Mouse (Mus musculus) cerebellum, adult 18-20 months (tissue): ENCODE data around the gene Lpar2.

Source experiments
- DNase-seq, 2 experiments: peaks; one replicate each; pipeline ENCODE4 v3.0.0; 2021

Lpar2 gene

DNA sequence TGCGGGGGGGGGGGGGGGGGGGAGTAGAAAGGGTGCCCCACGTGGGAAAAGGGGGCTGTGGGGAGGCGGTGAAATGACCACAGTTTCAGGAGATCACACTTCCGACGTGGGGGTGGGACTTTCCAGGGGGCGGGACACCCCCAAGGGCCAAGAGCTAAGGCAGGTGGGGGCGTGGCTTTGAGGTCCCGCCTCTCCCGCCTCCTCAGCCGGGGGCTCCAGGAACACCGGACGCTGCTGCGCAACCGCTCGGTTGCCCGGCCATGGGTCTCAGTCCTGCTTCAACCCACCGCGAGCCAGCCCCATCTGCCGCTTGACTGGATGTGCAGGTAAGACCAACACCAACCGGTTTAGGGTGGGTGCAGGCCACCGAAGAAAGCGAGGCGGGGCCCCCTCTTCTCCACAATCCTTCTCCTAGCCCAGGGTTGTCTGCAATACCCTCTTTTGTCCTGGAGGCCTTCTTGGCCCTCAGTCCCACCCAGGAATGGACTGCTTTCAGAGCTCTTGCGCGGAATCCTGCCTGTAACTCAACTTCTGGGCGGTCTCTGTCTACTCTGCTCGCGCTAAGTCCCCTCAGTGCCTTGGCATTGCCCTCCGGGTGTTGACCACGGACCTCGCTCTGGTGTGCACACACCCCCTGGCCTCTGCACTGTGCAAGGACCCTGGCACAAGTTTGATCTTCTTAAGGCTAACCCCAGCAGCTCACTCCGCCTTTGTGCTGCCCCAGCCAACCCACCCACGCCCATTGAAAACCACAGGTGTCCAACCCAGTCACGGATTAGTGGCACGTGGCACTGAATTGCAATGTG, at the start of gene Lpar2:
TSS of gene Lpar2 (plus strand) at position 44 of the 806 bp plus-strand sequence.
- peak in 1 of 2 experiments; percentile 22 for DNase-seq

DNA sequence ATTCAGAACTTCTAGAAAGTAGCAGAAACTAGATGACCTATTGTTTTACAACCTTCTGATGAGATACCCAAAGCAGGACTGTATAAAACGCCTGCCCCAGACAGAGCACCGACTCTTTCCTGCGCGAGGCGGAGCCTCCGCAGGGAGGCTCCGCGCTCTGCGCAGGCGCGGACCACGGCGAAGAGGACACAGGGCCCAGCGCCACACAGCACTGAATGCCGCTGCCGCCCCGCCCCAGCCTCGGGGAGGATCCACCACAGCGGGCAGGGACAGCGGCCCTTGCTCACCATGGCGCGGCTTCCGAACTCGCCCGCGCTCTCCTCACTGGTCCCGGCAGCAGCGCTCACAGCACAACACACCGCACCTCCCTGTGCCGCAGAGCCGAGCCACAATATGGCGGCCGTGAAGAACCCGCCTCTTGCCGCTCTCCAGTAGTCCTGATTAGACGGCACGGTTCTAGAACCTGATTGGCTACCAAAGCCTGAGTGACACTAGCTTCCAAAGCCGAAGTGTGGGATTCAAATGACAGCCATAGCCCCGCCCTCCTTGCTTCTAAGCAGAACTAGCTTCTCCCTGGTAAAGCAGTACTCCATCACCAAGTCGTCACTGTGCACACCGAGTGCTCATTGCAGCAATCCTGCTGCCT, 47.6 kb upstream of the Lpar2 start, which contains the start of gene Gm20422:
TSS of gene Gm20422 (minus strand) at position 384 of the 646 bp plus-strand sequence.
- DNase-seq, result peak; percentile 90 to 95

DNA sequence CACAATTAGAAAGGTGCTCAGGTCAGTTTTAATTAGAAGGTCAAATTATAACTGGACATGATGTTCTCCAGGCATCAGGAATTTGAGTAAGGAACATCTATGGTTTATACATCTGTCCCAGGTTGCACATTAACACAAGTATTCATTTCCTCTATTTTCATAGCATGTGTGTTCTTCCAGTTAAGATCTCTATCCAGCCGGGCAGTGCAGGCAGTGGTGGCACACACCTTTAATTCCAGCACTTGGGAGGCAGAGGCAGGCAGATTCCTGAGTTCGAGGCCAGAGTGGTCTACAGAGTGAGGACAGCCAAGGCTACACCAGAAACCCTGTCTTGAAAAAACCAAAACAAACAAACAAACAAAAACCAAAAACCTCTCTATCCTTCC, 47.1 kb upstream of the Lpar2 start:
- no peak for DNase-seq

DNA sequence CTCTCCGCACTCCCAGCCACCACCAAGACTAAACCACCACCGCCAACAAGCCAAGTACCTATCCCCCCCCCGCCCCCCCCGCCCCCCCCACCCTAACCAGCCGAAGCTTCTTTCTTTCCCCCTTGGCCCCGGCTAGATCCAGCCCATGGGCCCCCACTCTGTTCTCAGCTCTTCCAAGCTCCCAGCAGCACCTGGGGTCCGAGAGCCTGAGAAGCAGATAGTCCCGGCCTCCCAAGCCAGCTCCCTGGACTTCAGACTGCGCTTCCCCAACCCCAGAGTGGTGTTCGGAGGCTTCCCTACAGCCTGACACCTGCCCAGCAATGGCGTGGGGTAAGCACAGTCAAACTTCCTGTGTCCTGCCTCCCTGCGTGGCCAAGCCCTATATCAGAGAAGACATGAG, 45.1 kb upstream of the Lpar2 start:
- DNase-seq, result no peak

DNA sequence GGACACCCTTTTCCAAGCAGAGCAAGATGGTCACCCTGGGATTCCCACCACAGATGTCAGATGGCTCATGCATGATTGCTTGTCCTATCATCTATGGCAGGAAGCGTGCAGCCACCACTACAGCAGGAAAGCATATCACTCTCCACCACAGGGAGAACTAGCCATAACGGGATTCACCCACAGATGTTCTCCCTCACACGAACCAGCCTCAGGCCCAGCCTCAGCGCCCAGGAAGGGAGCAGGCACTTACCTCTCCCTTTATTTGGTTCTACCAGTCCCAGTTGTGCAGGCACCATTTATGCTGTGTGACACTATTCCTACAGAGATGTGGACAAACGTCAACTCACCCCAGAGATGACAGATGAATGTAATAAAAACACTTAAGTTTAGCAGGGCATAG, 33.1 kb upstream of the Lpar2 start:
- DNase-seq, result no peak

DNA sequence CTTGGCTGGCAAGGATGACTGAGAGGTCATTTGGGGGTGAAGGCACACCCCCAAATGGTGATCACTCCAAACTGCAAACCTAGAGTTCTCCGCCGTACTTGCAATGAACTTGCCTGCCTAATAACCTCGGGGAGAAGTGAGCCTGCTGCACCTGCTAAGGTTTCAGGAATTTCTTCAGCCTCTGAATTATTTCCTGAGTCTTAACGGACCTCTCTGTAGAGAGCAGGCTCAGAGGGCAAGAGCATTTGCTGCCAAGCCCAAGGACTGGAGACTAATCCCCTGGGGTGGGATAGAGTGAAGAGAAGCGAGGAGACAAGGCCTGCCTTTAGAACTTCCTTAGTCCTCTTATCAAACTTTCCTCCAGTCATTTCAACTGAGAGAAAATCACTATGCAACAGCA, 32.5 kb upstream of the Lpar2 start:
- DNase-seq, result no peak

DNA sequence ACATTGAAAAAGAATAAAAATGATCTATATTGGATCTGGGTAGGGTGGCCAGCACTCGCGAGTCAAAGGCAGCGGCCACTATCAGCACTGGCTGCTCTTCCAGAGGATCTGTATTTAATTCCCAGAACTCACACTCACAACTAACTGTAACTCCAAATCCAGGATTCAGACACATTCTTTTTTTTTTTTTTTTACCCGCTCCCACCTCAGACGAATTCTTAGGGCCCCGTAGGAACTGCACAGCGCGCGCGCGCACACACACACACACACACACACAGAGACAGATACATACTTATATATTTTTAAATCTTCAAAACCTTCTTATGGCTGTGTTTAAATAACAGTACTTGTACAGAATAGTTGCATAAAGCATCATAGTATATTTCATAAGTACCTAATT, 31.9 kb upstream of the Lpar2 start:
- peak in 1 of 2 experiments; percentile 22 for DNase-seq

DNA sequence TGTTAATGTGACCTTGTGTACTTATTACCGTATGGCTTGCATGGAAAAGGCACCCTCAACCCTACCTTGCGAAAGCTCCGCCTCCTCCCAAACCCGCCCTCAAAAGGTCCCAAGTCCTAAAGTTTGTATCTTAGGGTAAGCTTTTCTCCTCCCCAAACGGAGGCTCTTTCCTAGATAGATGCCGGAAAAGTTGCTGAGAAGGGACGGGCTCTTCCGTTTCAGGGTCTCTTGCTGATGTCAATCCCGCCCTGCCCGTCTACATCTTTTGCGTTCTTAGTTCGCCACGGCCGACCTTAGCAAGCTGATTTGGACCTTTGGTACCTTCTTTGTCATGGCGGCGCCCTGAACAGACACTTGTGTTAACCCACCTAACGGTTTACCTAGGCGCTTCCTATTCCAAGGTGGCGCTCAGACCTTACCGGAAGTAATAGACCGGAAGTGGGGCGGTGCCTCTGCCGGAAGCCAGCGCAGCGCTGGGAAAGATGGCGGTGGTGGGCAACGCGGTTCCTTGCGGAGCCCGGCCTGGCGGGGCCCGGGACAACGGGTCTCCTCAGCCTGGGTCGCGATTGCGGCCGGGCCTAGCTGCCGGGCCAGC, 31.4 kb upstream of the Lpar2 start, which contains the start of the genes Atp13a1 and Zfp866:
TSS of gene Atp13a1 (plus strand) at position 391 of the 595 bp plus-strand sequence.
TSS of gene Zfp866 (minus strand) at position 406 of the 595 bp plus-strand sequence.
- peak; percentile 90 to 92 for DNase-seq

DNA sequence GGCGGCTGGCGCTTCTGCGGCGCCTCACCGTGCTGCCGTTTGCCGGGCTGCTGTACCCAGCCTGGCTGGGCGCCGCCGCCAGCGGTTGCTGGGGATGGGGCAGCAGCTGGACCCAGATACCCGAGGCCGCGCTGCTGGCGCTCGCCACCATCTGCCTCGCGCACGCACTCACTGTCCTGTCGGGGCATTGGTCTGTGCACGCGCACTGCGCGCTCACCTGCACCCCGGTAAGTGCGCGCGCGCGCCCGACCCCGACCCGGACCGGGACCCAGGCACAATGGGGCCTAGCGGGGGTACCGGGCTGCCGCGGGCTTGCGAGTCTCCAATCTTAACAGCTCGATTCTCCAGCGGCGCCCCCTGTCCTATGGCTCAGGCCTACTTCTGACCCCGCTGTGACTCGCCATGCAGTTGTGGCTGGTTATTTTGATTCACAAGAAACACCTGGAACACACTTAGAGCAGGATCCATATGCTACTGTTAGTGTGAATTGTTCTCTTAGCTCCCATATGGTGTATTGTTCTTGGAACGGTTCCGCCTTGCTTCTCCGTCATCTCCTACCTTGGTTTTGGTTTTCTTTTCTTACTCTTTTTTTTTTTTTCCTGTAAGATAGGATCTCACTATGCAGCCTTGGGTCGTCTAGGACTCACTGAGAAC, 30.7 kb upstream of the Lpar2 start:
- DNase-seq, result peak; percentile 45 to 60

DNA sequence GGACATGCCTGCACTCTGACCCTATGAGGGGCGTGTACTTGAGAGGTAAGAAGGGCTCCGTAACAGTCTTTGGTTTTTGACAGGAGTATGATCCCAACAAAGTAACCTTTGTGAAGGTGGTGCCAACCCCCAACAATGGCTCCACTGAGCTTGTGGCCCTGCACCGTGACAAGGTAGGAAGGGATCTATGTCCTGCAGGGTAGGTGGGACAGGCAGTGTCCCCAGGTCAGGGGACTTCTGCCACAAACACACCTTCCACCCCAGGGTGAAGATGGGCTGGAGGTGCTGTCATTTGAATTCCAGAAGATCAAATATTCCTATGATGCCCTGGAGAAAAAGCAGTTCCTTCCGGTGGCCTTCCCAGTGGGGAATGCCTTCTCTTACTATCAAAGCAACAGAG, 28.6 kb upstream of the Lpar2 start:
- no peak for DNase-seq

DNA sequence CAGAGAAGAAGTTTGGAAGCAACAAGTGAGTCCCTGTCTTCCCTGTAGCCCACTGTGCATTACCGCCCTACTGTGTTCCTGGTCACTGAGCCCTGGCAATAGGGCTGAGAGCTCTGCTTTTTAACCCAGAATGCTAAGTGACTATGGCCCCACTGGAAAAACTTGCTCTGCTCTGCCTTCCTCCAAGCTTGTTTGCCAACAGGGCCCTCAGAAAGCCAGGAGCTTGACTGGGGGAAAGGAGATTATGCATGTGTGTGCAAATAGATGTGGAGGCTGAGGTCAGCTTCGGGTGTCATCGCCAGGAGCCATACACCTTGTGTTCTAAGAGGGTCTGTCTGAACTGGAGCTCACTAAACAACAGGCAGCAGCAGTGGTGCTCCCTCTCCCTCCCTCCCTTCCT, 28.1 kb upstream of the Lpar2 start:
- DNase-seq, result no peak

DNA sequence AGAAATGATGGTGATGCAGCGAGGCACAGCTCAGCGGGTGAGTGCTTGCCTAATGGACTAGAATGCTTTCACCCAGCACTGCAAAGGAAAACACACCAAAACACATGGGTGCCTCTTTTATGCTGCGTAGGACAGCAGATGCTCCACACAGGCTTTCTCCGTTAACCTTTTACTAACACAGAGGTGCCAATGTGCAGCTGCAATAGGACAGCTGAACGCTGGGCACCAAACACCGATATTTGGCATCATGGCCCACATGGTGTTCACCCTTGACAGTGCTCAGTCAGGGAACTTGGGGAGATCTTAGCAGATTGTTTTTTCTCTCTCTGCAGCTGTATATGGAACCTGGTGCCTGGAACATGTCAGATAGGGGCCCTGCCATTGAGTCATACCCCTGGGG, 27.3 kb upstream of the Lpar2 start:
- no peak for DNase-seq

DNA sequence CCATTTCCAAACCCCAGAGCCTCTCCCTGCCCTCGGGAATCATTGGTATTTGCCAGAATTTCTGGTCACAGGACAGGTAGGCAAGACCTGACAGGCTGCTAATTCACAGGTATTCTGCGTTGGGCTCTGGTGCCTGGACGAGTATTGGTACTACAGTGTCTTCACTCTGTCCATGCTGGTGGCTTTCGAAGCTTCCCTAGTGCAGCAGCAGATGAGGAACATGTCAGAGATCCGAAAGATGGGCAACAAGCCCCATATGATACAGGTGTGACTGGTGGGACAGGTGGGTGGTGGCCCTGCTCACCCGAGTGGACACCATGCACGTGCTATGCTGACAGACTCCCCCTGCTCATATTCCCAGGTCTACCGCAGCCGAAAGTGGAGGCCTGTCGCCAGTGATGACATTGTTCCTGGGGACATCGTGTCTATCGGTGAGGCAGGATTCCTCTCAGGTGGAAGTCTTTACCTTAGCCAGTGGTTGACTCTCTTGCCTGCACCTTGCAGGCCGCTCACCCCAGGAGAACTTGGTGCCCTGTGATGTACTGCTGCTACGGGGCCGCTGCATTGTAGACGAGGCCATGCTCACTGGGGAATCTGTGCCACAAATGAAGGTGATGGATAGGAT, 25.4 kb upstream of the Lpar2 start:
- no peak for DNase-seq

DNA sequence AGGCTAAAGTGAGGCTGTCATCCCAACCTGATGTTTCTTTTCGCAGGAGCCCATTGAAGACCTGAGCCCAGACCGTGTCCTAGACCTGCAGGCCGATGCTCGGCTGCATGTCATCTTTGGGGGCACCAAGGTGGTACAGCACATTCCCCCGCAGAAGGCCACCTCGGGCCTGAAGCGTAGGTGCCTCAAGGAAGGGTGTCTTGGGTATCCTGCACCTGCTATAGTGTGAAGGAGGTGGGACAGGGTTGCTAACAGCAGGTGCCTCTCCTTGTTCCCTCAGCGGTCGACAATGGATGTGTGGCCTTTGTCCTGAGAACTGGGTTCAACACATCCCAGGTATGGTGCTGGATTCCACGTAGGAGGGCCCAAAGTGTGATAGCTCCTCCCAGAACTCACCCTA, 24.6 kb upstream of the Lpar2 start:
- DNase-seq, result no peak

DNA sequence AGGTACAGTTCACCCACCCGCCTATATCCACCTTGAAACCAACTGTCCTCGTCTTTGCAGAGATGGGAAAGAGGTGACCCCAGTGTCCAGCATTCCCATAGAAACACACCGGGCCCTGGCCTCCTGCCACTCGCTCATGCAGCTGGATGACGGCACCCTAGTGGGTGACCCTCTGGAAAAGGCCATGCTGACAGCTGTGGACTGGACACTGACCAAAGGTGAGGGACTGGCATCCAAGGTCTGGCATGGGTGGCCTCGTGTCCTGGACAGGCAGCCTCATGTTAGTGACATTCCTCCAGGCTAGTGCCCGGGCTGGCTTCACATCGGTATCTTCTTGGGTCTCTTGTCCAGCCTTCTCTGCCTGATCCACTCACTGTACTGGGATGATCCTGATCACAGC, 23.0 kb upstream of the Lpar2 start:
- no peak for DNase-seq

DNA sequence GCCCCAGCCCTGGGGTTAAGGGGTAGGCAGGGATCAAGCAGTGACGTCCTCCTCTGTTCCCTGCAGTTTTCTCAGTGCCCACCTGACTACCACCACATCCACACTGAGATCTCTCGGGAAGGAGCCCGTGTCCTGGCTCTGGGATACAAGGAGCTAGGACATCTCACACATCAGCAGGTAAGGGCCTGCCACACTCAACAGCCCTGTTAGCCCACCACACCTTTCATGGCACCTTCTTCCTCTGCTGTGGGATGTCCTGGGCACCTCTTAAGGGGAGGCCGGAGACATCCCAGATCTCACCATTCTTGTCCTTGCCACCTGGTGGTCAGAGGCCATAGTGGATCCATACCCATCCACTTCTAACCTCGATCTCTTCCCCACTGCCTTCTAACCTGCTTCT, 22.3 kb upstream of the Lpar2 start:
- DNase-seq, result no peak

DNA sequence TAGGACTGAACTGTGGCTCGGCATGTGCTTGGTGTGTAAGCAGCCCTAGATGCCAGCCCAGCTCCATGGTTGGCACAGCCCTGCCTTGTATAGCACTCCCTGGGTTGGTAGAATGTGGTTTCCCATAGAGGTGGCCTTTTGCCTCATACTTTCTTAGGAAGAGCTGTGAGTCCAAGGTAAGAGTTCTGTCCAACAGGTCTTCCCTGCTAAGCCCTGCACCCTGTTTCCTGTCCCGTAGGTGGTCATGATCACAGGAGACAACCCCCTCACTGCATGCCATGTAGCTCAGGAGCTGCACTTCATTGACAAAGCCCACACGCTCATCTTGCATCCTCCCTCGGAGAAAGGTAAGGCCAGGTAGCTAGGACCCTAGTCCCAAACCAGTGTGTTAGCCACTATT, 20.4 kb upstream of the Lpar2 start:
- DNase-seq, result no peak

DNA sequence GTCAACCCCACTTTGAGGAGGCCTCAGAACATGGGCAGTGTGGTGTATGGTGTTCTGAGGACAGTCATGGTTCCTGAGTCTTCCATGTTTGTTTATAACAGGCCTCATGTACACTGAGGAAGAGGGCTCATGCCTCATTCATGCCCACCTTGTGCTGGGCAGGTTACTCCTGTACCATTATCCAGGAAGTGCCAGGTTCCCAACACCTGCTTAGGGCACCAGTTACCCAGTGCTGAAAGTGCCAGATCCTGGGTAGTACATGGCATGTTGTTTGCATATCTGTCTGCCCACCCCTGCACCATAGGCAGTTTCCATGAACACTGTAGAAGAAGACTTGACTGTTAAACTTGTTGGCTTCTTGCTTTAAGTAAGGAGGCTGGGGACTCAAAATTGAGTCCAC, 20.0 kb upstream of the Lpar2 start:
- no peak for DNase-seq

DNA sequence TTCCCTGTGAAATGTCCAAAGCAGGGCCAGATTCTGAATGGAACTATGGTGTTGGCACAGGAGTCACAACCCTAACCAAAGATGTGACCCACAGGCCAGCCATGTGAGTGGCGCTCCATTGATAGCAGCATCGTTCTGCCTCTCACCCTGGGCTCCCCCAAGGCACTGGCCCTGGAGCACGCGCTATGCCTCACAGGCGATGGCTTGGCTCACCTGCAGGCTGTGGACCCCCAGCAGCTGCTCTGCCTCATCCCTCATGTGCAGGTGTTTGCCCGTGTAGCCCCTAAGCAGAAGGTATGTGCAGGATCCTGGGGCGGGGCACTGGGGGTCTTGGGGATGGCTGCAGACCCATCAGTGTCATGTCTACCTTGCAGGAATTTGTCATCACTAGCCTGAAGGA, 18.9 kb upstream of the Lpar2 start:
- no peak for DNase-seq

DNA sequence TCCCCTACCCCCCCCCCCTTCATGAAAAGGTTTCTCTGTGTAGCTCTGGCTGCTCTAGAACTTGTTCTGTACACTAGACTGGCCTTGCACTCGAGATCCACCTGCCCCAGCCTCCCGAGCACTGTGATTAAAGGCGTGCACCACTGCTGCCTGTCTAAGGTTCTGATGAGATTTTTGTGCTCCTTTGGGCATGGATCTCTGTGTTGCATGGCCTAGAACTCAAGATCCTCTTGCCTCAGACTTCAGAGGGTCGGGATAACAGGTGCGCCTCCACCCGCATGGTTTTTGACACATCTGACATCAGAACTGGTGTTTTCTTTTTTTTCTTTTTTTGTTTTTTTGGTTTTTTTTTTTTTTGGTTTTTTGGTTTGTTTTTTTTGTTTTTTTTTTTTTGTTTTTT, 17.7 kb upstream of the Lpar2 start:
- no peak for DNase-seq

DNA sequence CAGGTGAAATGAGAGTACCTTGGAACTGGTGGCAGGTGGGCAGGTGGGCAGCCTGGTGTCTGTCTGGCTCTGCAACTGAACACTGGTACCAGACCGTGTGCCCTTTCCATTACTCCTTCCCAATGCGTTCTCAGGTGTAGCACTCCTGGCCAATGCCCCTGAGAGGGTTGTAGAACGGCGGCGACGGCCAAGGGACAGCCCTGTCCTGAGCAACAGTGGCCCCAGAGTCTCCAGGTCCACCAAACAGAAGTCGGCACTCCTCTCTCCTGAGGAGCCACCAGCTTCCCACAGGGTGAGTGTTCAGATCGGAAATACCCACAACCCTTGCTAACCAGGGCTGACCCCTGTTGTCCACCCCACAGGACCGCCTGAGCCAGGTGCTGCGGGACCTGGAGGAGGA, 17.1 kb upstream of the Lpar2 start:
- DNase-seq, result no peak

DNA sequence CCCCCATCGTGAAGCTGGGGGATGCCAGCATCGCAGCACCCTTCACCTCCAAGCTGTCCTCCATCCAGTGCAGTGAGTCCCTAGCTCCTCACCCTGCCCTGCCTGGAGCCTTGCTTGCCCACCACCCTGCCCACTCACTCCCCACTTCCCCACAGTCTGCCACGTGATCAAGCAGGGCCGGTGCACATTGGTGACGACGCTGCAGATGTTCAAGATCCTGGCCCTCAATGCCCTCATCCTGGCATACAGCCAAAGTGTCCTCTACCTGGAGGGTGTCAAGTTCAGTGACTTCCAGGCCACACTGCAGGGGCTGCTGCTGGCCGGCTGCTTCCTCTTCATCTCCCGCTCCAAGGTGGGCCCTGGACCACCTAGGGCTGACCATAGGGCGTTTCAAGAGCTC, 16.7 kb upstream of the Lpar2 start:
- no peak for DNase-seq

DNA sequence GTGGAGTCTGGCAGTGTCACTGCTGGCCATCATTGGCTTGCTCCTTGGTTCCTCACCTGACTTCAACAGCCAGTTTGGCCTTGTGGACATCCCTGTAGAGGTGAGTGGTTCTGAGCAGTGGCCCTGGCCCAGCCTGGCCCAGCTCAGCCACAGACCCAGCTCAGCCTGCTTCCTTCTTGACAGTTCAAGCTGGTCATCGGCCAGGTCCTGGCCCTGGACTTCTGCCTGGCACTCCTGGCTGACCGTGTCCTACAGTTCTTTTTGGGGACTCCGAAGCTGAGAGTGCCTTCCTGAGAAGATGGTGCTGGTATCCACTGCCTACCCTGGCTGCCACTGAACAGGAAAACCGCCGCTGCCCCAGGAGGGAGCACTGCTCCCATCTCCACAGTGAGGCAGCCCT, 15.0 kb upstream of the Lpar2 start:
- DNase-seq, result no peak
